Mouse (Mus musculus): ENCODE measurements around the gene Npas3. TPM values are rescaled to one million over a fixed set of nuclear protein-coding genes. Genes with fewer than 3 reads are reported as not detected.

The Npas3 gene
- polyA plus RNA-seq, 1 experiment from 2014 or later, result 0.28 TPM

DNA sequence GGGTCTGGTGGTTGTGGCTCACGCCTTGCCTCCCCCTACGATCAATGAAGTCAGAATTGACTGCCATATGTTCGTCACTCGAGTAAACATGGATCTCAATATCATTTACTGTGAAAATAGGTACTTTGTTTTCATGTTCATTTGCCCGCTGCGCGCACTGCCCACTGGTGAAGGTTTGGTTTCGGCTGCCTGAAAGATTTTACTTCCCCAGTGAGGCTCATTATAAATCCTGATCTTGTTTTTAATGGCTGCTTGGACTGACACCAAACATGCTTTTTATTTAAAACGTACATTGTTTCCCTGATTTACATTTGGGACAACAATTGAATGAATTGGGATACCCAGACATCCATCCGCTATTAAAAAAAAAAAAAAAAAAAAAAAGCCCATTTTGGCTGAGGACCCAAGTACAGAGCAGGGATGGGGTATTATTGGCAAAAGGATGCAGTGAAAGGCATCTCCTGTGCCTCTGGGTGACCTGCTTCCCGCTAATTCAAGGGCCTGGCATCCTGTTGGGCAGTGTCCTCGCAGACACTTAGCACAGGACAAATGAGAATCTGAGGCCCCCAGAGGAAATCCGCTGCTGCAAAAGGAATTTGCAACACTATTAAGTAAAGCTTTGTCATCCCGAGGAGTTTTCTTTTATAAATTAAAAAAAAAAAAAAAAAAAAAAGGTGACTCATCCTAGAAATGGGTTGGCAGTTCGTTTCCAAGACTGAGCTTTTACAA lies 796.3 kb downstream of the Npas3 start:
- WGBS, result 72% methylated on average over 15 of the region's 15 CpGs
- Histone ChIP-seq H3K4me1 (replicated peaks; ENCODE audit: control insufficient read depth, insufficient read depth, low read length) (no peaks in the 10 kb centered on the region), H3K27me3 (ENCODE audit: control insufficient read depth, insufficient read depth, low read depth, low read length) (peaks cover 5% of the 10 kb centered on the region), H3K9me3 (ENCODE audit: control insufficient read depth, low read length) (no peaks in the 10 kb centered on the region), H3K27ac (ENCODE audit: low read length) (no peak overlapping the region), H3K4me2 (ENCODE audit: low read depth, low read length) (no peak overlapping the region), H3K4me3 (ENCODE audit: low read length) (no peak overlapping the region), H3K36me3 (ENCODE audit: control insufficient read depth, insufficient read depth, low read length) (no peaks in the 10 kb centered on the region), H3K9ac (ENCODE audit: low read length) (no peak overlapping the region)
- no peak for ATAC-seq (ENCODE audit: low read depth)

DNA sequence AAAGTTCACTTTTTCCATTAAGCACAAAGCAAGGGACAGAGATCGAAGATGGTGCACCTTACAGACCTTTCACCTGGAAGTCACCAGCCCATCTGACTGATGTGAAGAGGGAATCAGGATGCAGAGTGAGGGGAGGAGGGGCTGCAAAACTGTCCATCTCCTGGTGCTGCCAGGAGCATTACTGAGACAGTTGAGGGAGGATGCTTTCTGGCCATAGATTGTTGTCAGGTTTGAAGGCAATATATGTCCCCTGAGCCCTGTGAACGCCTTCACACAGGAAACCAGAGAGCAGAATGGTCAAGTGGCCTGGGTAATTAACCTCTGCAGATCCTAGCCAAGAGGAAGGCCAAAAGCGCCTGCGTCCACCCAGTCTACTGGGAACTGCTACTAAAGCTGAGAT lies 796.9 kb downstream of the Npas3 start:
- Histone ChIP-seq H3K27ac (ENCODE audit: low read length) (no peak overlapping the region), H3K36me3 (ENCODE audit: control insufficient read depth, insufficient read depth, low read length) (no peaks in the 10 kb centered on the region), H3K9ac (ENCODE audit: low read length) (no peak overlapping the region), H3K4me3 (ENCODE audit: low read length) (no peak overlapping the region), H3K4me2 (ENCODE audit: low read depth, low read length) (no peak overlapping the region), H3K9me3 (ENCODE audit: control insufficient read depth, low read length) (no peaks in the 10 kb centered on the region), H3K4me1 (replicated peaks; ENCODE audit: control insufficient read depth, insufficient read depth, low read length) (no peaks in the 10 kb centered on the region), H3K27me3 (ENCODE audit: control insufficient read depth, insufficient read depth, low read depth, low read length) (peaks cover 5% of the 10 kb centered on the region)
- no peak for ATAC-seq (ENCODE audit: low read depth)
- WGBS, result 74% methylated on average over 4 of the region's 4 CpGs

DNA sequence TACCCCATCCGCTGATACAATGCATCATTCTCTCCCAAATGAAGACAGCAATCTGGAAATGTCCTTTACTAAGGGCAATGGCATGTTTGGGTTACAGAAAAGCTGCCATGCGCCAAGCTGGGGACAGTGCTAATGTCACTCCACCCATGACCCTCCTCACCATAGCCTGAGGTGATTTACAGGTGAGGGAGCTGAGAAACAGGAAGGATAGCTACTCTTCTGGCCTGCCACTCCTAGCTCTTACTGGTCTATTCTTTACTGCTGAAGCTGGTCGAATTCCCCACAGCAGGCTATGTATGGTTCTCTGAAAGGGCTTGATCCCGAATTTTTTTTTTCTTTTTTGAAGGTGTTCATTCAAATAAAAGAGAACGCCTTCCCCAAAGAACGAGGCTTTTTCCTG lies 798.3 kb downstream of the Npas3 start:
- Histone ChIP-seq H3K4me2 (ENCODE audit: low read depth, low read length) (no peak overlapping the region), H3K4me3 (ENCODE audit: low read length) (no peak overlapping the region), H3K36me3 (ENCODE audit: control insufficient read depth, insufficient read depth, low read length) (no peaks in the 10 kb centered on the region), H3K27me3 (ENCODE audit: control insufficient read depth, insufficient read depth, low read depth, low read length) (peaks cover 5% of the 10 kb centered on the region; the same call in 1 of the 2 replicates), H3K9ac (ENCODE audit: low read length) (no peak overlapping the region), H3K4me1 (replicated peaks; ENCODE audit: control insufficient read depth, insufficient read depth, low read length) (no peaks in the 10 kb centered on the region), H3K27ac (ENCODE audit: low read length) (no peak overlapping the region), H3K9me3 (ENCODE audit: control insufficient read depth, low read length) (no peaks in the 10 kb centered on the region)
- no peak for ATAC-seq (ENCODE audit: low read depth)
- WGBS, result 73% methylated on average over 6 of the region's 6 CpGs

DNA sequence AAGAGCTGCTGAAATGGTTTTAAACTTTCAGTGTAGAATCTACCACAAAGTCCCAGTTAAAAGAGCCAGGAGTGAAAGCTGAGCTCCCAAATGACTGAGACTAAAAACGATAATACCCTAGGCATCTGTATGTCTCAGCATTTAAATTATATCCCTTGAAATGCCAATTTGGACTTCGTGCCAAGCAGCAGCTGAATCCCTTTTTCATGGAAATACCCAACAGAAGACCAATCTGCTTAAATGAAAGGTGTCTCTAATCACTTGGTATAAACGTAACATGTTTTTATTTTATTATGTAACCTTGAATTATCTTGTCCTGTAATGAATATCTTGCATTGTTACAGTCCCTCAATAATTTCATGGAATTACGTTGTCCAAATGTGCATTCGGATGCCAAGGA lies 799.6 kb downstream of the Npas3 start:
- Histone ChIP-seq H3K36me3 (ENCODE audit: control insufficient read depth, insufficient read depth, low read length) (no peaks in the 10 kb centered on the region), H3K4me3 (ENCODE audit: low read length) (no peak overlapping the region), H3K9me3 (ENCODE audit: control insufficient read depth, low read length) (no peaks in the 10 kb centered on the region), H3K27ac (ENCODE audit: low read length) (no peak overlapping the region), H3K27me3 (ENCODE audit: control insufficient read depth, insufficient read depth, low read depth, low read length) (peaks cover 5% of the 10 kb centered on the region; the same call in 1 of the 2 replicates), H3K4me1 (replicated peaks; ENCODE audit: control insufficient read depth, insufficient read depth, low read length) (no peaks in the 10 kb centered on the region), H3K4me2 (ENCODE audit: low read depth, low read length) (no peak overlapping the region), H3K9ac (ENCODE audit: low read length) (no peak overlapping the region)
- ATAC-seq (ENCODE audit: low read depth), result no peak
- 82% methylated on average over 5 of the region's 5 CpGs for WGBS

DNA sequence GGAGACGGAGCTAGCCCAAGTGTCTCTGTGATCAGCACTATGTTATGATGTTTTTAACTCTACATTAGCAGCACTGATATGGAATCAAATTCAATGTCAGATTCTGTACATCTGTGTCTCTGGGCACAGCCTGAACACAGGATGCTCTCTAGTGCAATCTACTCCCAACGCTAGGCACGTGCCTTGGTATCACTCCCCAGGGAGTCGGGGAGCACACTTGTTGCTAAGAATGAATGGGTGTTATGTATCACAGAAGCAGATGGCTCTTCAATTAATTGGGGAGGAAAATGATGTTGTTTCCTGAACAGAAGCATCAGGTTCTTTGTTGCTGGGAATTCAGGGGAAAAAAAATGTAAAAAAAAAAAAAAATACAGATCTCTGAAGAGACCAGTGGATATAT lies 801.4 kb downstream of the Npas3 start:
- Histone ChIP-seq H3K36me3 (ENCODE audit: control insufficient read depth, insufficient read depth, low read length) (no peaks in the 10 kb centered on the region), H3K4me3 (ENCODE audit: low read length) (no peak overlapping the region), H3K27me3 (ENCODE audit: control insufficient read depth, insufficient read depth, low read depth, low read length) (peaks cover 5% of the 10 kb centered on the region; the same call in 1 of the 2 replicates), H3K9me3 (ENCODE audit: control insufficient read depth, low read length) (no peaks in the 10 kb centered on the region), H3K4me2 (ENCODE audit: low read depth, low read length) (no peak overlapping the region), H3K27ac (ENCODE audit: low read length) (no peak overlapping the region), H3K9ac (ENCODE audit: low read length) (no peak overlapping the region), H3K4me1 (replicated peaks; ENCODE audit: control insufficient read depth, insufficient read depth, low read length) (no peaks in the 10 kb centered on the region)
- no peak for ATAC-seq (ENCODE audit: low read depth)
- WGBS, result 81% methylated on average over 4 of the region's 4 CpGs

DNA sequence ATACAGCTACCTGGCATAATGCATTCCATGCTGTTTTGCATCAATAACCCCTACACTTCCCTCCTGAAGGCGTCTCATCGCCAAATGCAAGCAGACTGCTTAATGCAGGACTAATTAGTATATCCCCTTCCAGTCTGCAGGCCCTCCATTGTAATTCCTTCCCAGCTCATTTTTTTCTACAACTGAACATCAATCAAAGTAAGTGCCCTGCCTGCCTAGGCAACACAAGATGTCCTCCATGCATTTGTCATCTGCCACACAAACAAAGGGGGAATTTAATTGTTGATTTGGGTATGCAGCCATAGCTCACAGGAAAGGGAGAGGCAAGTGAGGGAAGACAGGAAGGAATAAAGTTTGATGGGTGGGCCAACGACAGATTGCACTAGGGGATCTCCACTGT lies 804.5 kb downstream of the Npas3 start:
- H3K9ac ChIP-seq (ENCODE audit: low read length), result no peak overlapping the region
- H3K27ac ChIP-seq (ENCODE audit: low read length), result no peak overlapping the region
- H3K4me1 ChIP-seq (replicated peaks; ENCODE audit: control insufficient read depth, insufficient read depth, low read length), result no peaks in the 10 kb centered on the region
- no peaks in the 10 kb centered on the region for H3K36me3 ChIP-seq (ENCODE audit: control insufficient read depth, insufficient read depth, low read length)
- no peaks in the 10 kb centered on the region for H3K9me3 ChIP-seq (ENCODE audit: control insufficient read depth, low read length)
- no peak overlapping the region for H3K4me3 ChIP-seq (ENCODE audit: low read length)
- H3K27me3 ChIP-seq (ENCODE audit: control insufficient read depth, insufficient read depth, low read depth, low read length), result peaks cover 3% of the 10 kb centered on the region
- 70% methylated on average over 3 of the region's 3 CpGs for WGBS
- no peak for ATAC-seq (ENCODE audit: low read depth)
- no peak overlapping the region for H3K4me2 ChIP-seq (ENCODE audit: low read depth, low read length)

DNA sequence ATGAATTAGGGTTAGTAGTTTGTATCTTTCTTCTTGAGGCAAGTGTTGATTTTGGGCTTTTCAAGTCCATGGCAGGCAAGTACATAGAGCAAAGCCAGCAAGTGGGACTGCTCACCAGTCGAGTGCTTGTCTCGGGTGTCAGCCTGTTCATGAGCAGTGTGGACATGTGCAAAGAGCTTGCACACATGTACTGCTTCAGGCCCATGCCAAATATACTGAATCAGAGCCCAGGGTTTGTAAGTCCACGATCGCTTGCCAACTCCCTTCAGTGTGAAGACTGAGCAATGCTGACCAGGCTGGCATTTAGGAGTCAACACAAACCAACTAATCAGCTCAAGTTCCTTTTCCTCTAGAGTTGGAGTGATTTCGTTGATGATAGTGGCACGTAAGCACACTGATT lies 805.1 kb downstream of the Npas3 start:
- H3K4me3 ChIP-seq (ENCODE audit: low read length), result no peak overlapping the region
- H3K36me3 ChIP-seq (ENCODE audit: control insufficient read depth, insufficient read depth, low read length), result no peaks in the 10 kb centered on the region
- H3K4me1 ChIP-seq (replicated peaks; ENCODE audit: control insufficient read depth, insufficient read depth, low read length), result no peaks in the 10 kb centered on the region
- ATAC-seq (ENCODE audit: low read depth), result no peak
- no peak overlapping the region for H3K4me2 ChIP-seq (ENCODE audit: low read depth, low read length)
- peaks cover 5% of the 10 kb centered on the region for H3K27me3 ChIP-seq (ENCODE audit: control insufficient read depth, insufficient read depth, low read depth, low read length)
- H3K27ac ChIP-seq (ENCODE audit: low read length), result no peak overlapping the region
- no peak overlapping the region for H3K9ac ChIP-seq (ENCODE audit: low read length)
- 81% methylated on average over 6 of the region's 6 CpGs for WGBS
- no peaks in the 10 kb centered on the region for H3K9me3 ChIP-seq (ENCODE audit: control insufficient read depth, low read length)

DNA sequence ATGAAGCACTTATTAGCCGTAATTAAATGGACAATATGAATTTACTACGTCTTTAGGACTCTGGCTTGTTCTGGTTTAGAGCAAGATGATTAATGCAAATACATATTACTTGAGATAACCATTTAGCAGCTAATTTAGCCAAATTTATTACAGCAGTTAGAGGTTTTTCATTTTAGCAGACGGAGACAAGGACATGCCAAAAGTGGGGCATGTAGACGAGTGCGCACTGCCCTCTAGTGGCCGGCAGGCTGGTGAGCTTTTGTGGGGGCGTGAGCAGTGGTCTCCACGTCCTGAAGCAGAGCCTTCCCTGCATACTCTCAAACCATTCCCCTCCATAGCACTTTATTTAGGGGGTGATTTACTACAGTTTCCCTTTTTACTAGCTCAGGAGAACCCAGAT lies 812.3 kb downstream of the Npas3 start:
- Histone ChIP-seq H3K9ac (ENCODE audit: low read length) (no peak overlapping the region), H3K9me3 (ENCODE audit: control insufficient read depth, low read length) (no peaks in the 10 kb centered on the region), H3K27ac (ENCODE audit: low read length) (no peak overlapping the region), H3K4me1 (replicated peaks; ENCODE audit: control insufficient read depth, insufficient read depth, low read length) (no peaks in the 10 kb centered on the region), H3K27me3 (ENCODE audit: control insufficient read depth, insufficient read depth, low read depth, low read length) (peaks cover 45% of the 10 kb centered on the region), H3K4me3 (ENCODE audit: low read length) (no peak overlapping the region), H3K4me2 (ENCODE audit: low read depth, low read length) (no peak overlapping the region), H3K36me3 (ENCODE audit: control insufficient read depth, insufficient read depth, low read length) (no peaks in the 10 kb centered on the region)
- WGBS, result 10% methylated on average over 8 of the region's 8 CpGs
- ATAC-seq (ENCODE audit: low read depth), result no peak

DNA sequence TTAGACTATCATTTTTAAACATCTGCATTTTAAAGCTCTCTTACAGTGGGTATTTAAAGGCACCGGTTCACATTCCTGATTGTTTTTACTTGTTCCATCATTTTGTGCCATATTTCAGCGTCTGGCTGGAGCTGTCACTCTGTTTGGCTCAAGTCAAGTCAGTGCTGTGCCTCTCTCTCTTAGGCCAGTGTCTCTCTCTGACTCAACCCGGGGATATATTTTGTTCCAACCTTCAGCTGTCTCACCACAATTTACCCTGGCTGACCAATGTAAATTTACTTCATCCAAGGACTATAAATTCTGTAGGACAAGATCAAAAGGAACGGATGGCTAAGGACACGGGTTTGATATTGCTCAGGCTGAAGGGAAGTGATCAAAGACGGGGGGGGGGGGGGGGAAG lies 812.7 kb downstream of the Npas3 start:
- no peak for ATAC-seq (ENCODE audit: low read depth)
- Histone ChIP-seq H3K4me3 (ENCODE audit: low read length) (no peak overlapping the region), H3K4me1 (replicated peaks; ENCODE audit: control insufficient read depth, insufficient read depth, low read length) (no peaks in the 10 kb centered on the region), H3K27me3 (ENCODE audit: control insufficient read depth, insufficient read depth, low read depth, low read length) (peaks cover 46% of the 10 kb centered on the region), H3K4me2 (ENCODE audit: low read depth, low read length) (no peak overlapping the region), H3K36me3 (ENCODE audit: control insufficient read depth, insufficient read depth, low read length) (no peaks in the 10 kb centered on the region), H3K9ac (ENCODE audit: low read length) (no peak overlapping the region), H3K27ac (ENCODE audit: low read length) (no peak overlapping the region), H3K9me3 (ENCODE audit: control insufficient read depth, low read length) (no peaks in the 10 kb centered on the region)
- WGBS, result 52% methylated on average over 6 of the region's 6 CpGs

DNA sequence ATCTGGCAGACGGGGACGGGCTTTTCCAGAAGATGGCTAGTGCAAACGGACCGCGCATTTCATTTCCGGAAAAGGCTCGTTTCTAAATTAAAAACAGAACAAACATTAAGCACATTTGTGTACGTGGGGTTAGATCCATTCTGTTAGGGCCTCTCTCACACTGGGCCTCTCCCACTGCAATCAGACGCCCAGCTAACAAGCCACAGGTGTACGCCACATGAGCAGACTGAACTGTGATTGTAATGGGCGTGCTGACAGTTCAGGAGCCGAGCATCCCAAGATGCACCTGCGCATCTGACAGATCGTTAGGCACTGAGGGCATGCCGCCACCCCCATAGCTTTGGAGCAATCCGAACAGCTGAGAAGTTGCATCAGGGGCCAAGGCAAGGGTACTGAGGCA lies 816.5 kb downstream of the Npas3 start:
- no peaks in the 10 kb centered on the region for H3K36me3 ChIP-seq (ENCODE audit: control insufficient read depth, insufficient read depth, low read length)
- peaks cover 66% of the 10 kb centered on the region for H3K27me3 ChIP-seq (ENCODE audit: control insufficient read depth, insufficient read depth, low read depth, low read length)
- no peak overlapping the region for H3K9ac ChIP-seq (ENCODE audit: low read length)
- no peak for ATAC-seq (ENCODE audit: low read depth)
- peaks cover 9% of the 10 kb centered on the region for H3K4me1 ChIP-seq (replicated peaks; ENCODE audit: control insufficient read depth, insufficient read depth, low read length)
- no peaks in the 10 kb centered on the region for H3K9me3 ChIP-seq (ENCODE audit: control insufficient read depth, low read length)
- H3K4me3 ChIP-seq (ENCODE audit: low read length), result no peak overlapping the region
- WGBS, result 70% methylated on average over 16 of the region's 16 CpGs
- no peak overlapping the region for H3K4me2 ChIP-seq (ENCODE audit: low read depth, low read length)
- H3K27ac ChIP-seq (ENCODE audit: low read length), result no peak overlapping the region
